Mouse (Mus musculus) yolk sac, embryonic 10.5 days (tissue): ENCODE data around the gene Dnajc28.
"Not testable (repeated sequence)": the region's sequence is repeated elsewhere in the genome, so short reads cannot be mapped to it uniquely, and the experiment has no call there.

ENCODE experiments used
- DNase-seq: peaks from one replicate; pipeline ENCODE4 v3.0.0-alpha.2; 2017; ENCODE audit warnings: low spot score

Dnajc28 gene

GRCm38 (mm10) chr16:91618511-91619501 is at the start of gene Dnajc28:
Gene Dnajc28, minus strand, starts transcription at chr16:91619026.
- peak; percentile 72 for DNase-seq

- DNase-seq: no peak
These were observed 45.0 kb upstream of the Dnajc28 start for GRCm38 (mm10) chr16:91663795-91664194.

- DNase-seq: no peak
These were observed 43.5 kb upstream of the Dnajc28 start for GRCm38 (mm10) chr16:91662336-91662735.

GRCm38 (mm10) chr16:91661397-91661796 is 42.6 kb upstream of the Dnajc28 start:
- no peak for DNase-seq

- DNase-seq: no peak
These were observed 41.0 kb upstream of the Dnajc28 start for GRCm38 (mm10) chr16:91659798-91660197.

GRCm38 (mm10) chr16:91658471-91658870 is 39.6 kb upstream of the Dnajc28 start:
- DNase-seq: no peak

- no peak for DNase-seq
These were observed 38.5 kb upstream of the Dnajc28 start for GRCm38 (mm10) chr16:91657285-91657684.

- no peak for DNase-seq
These were observed 36.5 kb upstream of the Dnajc28 start for GRCm38 (mm10) chr16:91655285-91655684.

- no peak for DNase-seq
These were observed 33.4 kb upstream of the Dnajc28 start for GRCm38 (mm10) chr16:91652191-91652590.

GRCm38 (mm10) chr16:91649781-91650180 is 31.0 kb upstream of the Dnajc28 start:
- no peak for DNase-seq

GRCm38 (mm10) chr16:91649246-91649645 is 30.4 kb upstream of the Dnajc28 start:
- no peak for DNase-seq

- peak; percentile 87 for DNase-seq
These were observed 29.4 kb upstream of the Dnajc28 start for GRCm38 (mm10) chr16:91648220-91648550.

- DNase-seq: peak; percentile 96
These were observed 28.8 kb upstream of the Dnajc28 start, which contains the start of gene Son for GRCm38 (mm10) chr16:91647461-91648219. Gene Son, plus strand, starts transcription at chr16:91647506.

- peak; percentile 92 for DNase-seq
These were observed 28.0 kb upstream of the Dnajc28 start, which contains the start of gene Gart for GRCm38 (mm10) chr16:91646681-91647419. Gene Gart, minus strand, starts transcription at chr16:91646952.

GRCm38 (mm10) chr16:91645995-91646602 is 27.3 kb upstream of the Dnajc28 start:
- DNase-seq: peak; percentile 7

- not testable (repeated sequence) for DNase-seq
These were observed 26.6 kb upstream of the Dnajc28 start for GRCm38 (mm10) chr16:91645420-91645819.

- no peak for DNase-seq
These were observed 26.1 kb upstream of the Dnajc28 start for GRCm38 (mm10) chr16:91644901-91645300.

- DNase-seq: no peak
These were observed 21.3 kb upstream of the Dnajc28 start for GRCm38 (mm10) chr16:91640171-91640570.

- DNase-seq: no peak
These were observed 20.8 kb upstream of the Dnajc28 start for GRCm38 (mm10) chr16:91639636-91640035.

- DNase-seq: no peak
These were observed 20.3 kb upstream of the Dnajc28 start for GRCm38 (mm10) chr16:91639161-91639560.

- DNase-seq: no peak
These were observed 14.8 kb upstream of the Dnajc28 start for GRCm38 (mm10) chr16:91633641-91634040.

- DNase-seq: no peak
These were observed 14.1 kb upstream of the Dnajc28 start for GRCm38 (mm10) chr16:91632940-91633339.
